Mouse (Mus musculus) brain, embryonic 14.5 days (tissue): ENCODE results near the gene Igfbp6.

Source experiments
- CTCF ChIP-seq: fragments of 200-500 bp; IDR thresholded peaks from 2 replicates; pipeline ENCODE4 v1.5.1; 2012; ENCODE audit warnings: inconsistent platforms, mild to moderate bottlenecking, moderate library complexity, borderline replicate concordance; ENCODE audit not compliant: insufficient read depth, insufficient read length; ENCODE audit errors: extremely low read depth
- POLR2A ChIP-seq: fragments of 200-500 bp; IDR thresholded peaks from 2 replicates; pipeline ENCODE4 v1.6.1; 2012; ENCODE audit warnings: mild to moderate bottlenecking, inconsistent platforms, borderline replicate concordance; ENCODE audit not compliant: poor library complexity, insufficient read depth, insufficient read length, severe bottlenecking; ENCODE audit errors: extremely low read depth

GRCm38 (mm10) chr15:102169064-102169463 is 24.9 kb downstream of the Igfbp6 start:
- TF ChIP-seq POLR2A (no peak), CTCF (no peak)
